Mouse (Mus musculus): Measurements from ENCODE around the gene Mroh2a. TPM values are rescaled to one million over a fixed set of nuclear protein-coding genes. Genes with fewer than 3 reads are reported as not detected.

Mroh2a gene
- polyA plus RNA-seq, 1 experiment from 2014 or later, result 1.0 TPM

- H3K4me3 ChIP-seq (ENCODE audit: low read length), result no peak overlapping the region
- 0 out of 2 replicates have a peak, but pooled peaks cover 4% of the 10 kb centered on the region for H3K4me1 ChIP-seq (replicated peaks; ENCODE audit: control insufficient read depth, insufficient read depth, low read length)
- H3K9ac ChIP-seq (ENCODE audit: low read length), result no peak overlapping the region
- whole genome bisulfite sequencing, result 59% methylated on average over 3 of the region's 3 CpGs
- no peak overlapping the region for H3K27ac ChIP-seq (ENCODE audit: low read length)
- ATAC-seq (ENCODE audit: low read depth), result no peak
- no peaks in the 10 kb centered on the region for H3K36me3 ChIP-seq (ENCODE audit: control insufficient read depth, insufficient read depth, low read length)
- H3K27me3 ChIP-seq (ENCODE audit: control insufficient read depth, insufficient read depth, low read depth, low read length), result no peaks in the 10 kb centered on the region
- peaks cover 32% of the 10 kb centered on the region for H3K9me3 ChIP-seq (ENCODE audit: control insufficient read depth, low read length)
- H3K4me2 ChIP-seq (ENCODE audit: low read depth, low read length), result no peak overlapping the region
Measured at GRCm38 (mm10) chr1:88282301-88282700, 55.5 kb downstream of the Mroh2a start.

GRCm38 (mm10) chr1:88283376-88284227 is 56.8 kb downstream of the Mroh2a start:
- Histone ChIP-seq H3K9ac (ENCODE audit: low read length) (no peak overlapping the region), H3K4me2 (ENCODE audit: low read depth, low read length) (no peak overlapping the region), H3K27ac (ENCODE audit: low read length) (no peak overlapping the region), H3K27me3 (ENCODE audit: control insufficient read depth, insufficient read depth, low read depth, low read length) (no peaks in the 10 kb centered on the region), H3K36me3 (ENCODE audit: control insufficient read depth, insufficient read depth, low read length) (no peaks in the 10 kb centered on the region), H3K4me1 (replicated peaks; ENCODE audit: control insufficient read depth, insufficient read depth, low read length) (no peaks in the 10 kb centered on the region), H3K9me3 (ENCODE audit: control insufficient read depth, low read length) (peaks cover 39% of the 10 kb centered on the region), H3K4me3 (ENCODE audit: low read length) (no peak overlapping the region)
- 76% methylated on average over 15 of the region's 15 CpGs for WGBS
- ATAC-seq (ENCODE audit: low read depth), result no peak

GRCm38 (mm10) chr1:88284228-88284945 is 57.6 kb downstream of the Mroh2a start:
- H3K9ac ChIP-seq (ENCODE audit: low read length), result no peak overlapping the region
- WGBS, result 56% methylated on average over 10 of the region's 10 CpGs
- no peak for ATAC-seq (ENCODE audit: low read depth)

GRCm38 (mm10) chr1:88284946-88285320 is 58.1 kb downstream of the Mroh2a start:
- H3K9me3 ChIP-seq (ENCODE audit: control insufficient read depth, low read length), result peaks cover 40% of the 10 kb centered on the region
- 61% methylated on average over 7 of the region's 7 CpGs for WGBS

More at GRCm38 (mm10) chr1:88284228-88284945, 57.6 kb downstream of the Mroh2a start:
- no peak overlapping the region for H3K4me3 ChIP-seq (ENCODE audit: low read length)
- no peaks in the 10 kb centered on the region for H3K27me3 ChIP-seq (ENCODE audit: control insufficient read depth, insufficient read depth, low read depth, low read length)
- peaks cover 39% of the 10 kb centered on the region for H3K9me3 ChIP-seq (ENCODE audit: control insufficient read depth, low read length)
- H3K36me3 ChIP-seq (ENCODE audit: control insufficient read depth, insufficient read depth, low read length), result no peaks in the 10 kb centered on the region
- no peak overlapping the region for H3K27ac ChIP-seq (ENCODE audit: low read length)
- no peak overlapping the region for H3K4me2 ChIP-seq (ENCODE audit: low read depth, low read length)
- no peaks in the 10 kb centered on the region for H3K4me1 ChIP-seq (replicated peaks; ENCODE audit: control insufficient read depth, insufficient read depth, low read length)

GRCm38 (mm10) chr1:88285652-88286051 is 58.9 kb downstream of the Mroh2a start:
- H3K4me2 ChIP-seq (ENCODE audit: low read depth, low read length), result no peak overlapping the region
- no peak overlapping the region for H3K9ac ChIP-seq (ENCODE audit: low read length)
- H3K27ac ChIP-seq (ENCODE audit: low read length), result no peak overlapping the region
- H3K4me3 ChIP-seq (ENCODE audit: low read length), result no peak overlapping the region
- no peaks in the 10 kb centered on the region for H3K4me1 ChIP-seq (replicated peaks; ENCODE audit: control insufficient read depth, insufficient read depth, low read length)
- no peaks in the 10 kb centered on the region for H3K36me3 ChIP-seq (ENCODE audit: control insufficient read depth, insufficient read depth, low read length)
- no peak for ATAC-seq (ENCODE audit: low read depth)
- WGBS, result 59% methylated on average over 5 of the region's 5 CpGs
- H3K27me3 ChIP-seq (ENCODE audit: control insufficient read depth, insufficient read depth, low read depth, low read length), result no peaks in the 10 kb centered on the region
- peaks cover 46% of the 10 kb centered on the region for H3K9me3 ChIP-seq (ENCODE audit: control insufficient read depth, low read length)

More at GRCm38 (mm10) chr1:88284946-88285320, 58.1 kb downstream of the Mroh2a start:
- Histone ChIP-seq H3K36me3 (ENCODE audit: control insufficient read depth, insufficient read depth, low read length) (no peaks in the 10 kb centered on the region), H3K4me2 (ENCODE audit: low read depth, low read length) (no peak overlapping the region), H3K4me3 (ENCODE audit: low read length) (no peak overlapping the region), H3K4me1 (replicated peaks; ENCODE audit: control insufficient read depth, insufficient read depth, low read length) (no peaks in the 10 kb centered on the region), H3K27me3 (ENCODE audit: control insufficient read depth, insufficient read depth, low read depth, low read length) (no peaks in the 10 kb centered on the region), H3K27ac (ENCODE audit: low read length) (no peak overlapping the region), H3K9ac (ENCODE audit: low read length) (no peak overlapping the region)
- no peak for ATAC-seq (ENCODE audit: low read depth)

- 78% methylated on average over 15 of the region's 15 CpGs for WGBS
- no peak for ATAC-seq (ENCODE audit: low read depth)
Measured at GRCm38 (mm10) chr1:88286136-88286845, 59.5 kb downstream of the Mroh2a start.

GRCm38 (mm10) chr1:88286887-88287696 is 60.3 kb downstream of the Mroh2a start:
- Histone ChIP-seq H3K4me2 (ENCODE audit: low read depth, low read length) (no peak overlapping the region), H3K9me3 (ENCODE audit: control insufficient read depth, low read length) (peaks cover 53% of the 10 kb centered on the region), H3K9ac (ENCODE audit: low read length) (no peak overlapping the region), H3K36me3 (ENCODE audit: control insufficient read depth, insufficient read depth, low read length) (no peaks in the 10 kb centered on the region), H3K27me3 (ENCODE audit: control insufficient read depth, insufficient read depth, low read depth, low read length) (no peaks in the 10 kb centered on the region), H3K4me1 (replicated peaks; ENCODE audit: control insufficient read depth, insufficient read depth, low read length) (no peaks in the 10 kb centered on the region), H3K27ac (ENCODE audit: low read length) (no peak overlapping the region), H3K4me3 (ENCODE audit: low read length) (no peak overlapping the region)
- 0 out of 2 replicates have a peak, but pooled peaks have one; percentile 5 for ATAC-seq (ENCODE audit: low read depth)
- WGBS, result 70% methylated on average over 13 of the region's 13 CpGs

More at GRCm38 (mm10) chr1:88286136-88286845, 59.5 kb downstream of the Mroh2a start:
- Histone ChIP-seq H3K36me3 (ENCODE audit: control insufficient read depth, insufficient read depth, low read length) (no peaks in the 10 kb centered on the region), H3K4me3 (ENCODE audit: low read length) (no peak overlapping the region), H3K4me1 (replicated peaks; ENCODE audit: control insufficient read depth, insufficient read depth, low read length) (no peaks in the 10 kb centered on the region), H3K9ac (ENCODE audit: low read length) (no peak overlapping the region), H3K4me2 (ENCODE audit: low read depth, low read length) (no peak overlapping the region), H3K27me3 (ENCODE audit: control insufficient read depth, insufficient read depth, low read depth, low read length) (no peaks in the 10 kb centered on the region), H3K27ac (ENCODE audit: low read length) (no peak overlapping the region), H3K9me3 (ENCODE audit: control insufficient read depth, low read length) (peaks cover 47% of the 10 kb centered on the region)

- Histone ChIP-seq H3K9ac (ENCODE audit: low read length) (no peak overlapping the region), H3K36me3 (ENCODE audit: control insufficient read depth, insufficient read depth, low read length) (no peaks in the 10 kb centered on the region), H3K4me2 (ENCODE audit: low read depth, low read length) (no peak overlapping the region), H3K27ac (ENCODE audit: low read length) (no peak overlapping the region), H3K27me3 (ENCODE audit: control insufficient read depth, insufficient read depth, low read depth, low read length) (no peaks in the 10 kb centered on the region), H3K9me3 (ENCODE audit: control insufficient read depth, low read length) (peaks cover 55% of the 10 kb centered on the region), H3K4me3 (ENCODE audit: low read length) (no peak overlapping the region), H3K4me1 (replicated peaks; ENCODE audit: control insufficient read depth, insufficient read depth, low read length) (no peaks in the 10 kb centered on the region)
- no peak for ATAC-seq (ENCODE audit: low read depth)
- 33% methylated on average over 5 of the region's 5 CpGs for WGBS
Measured at GRCm38 (mm10) chr1:88287697-88287980, 60.9 kb downstream of the Mroh2a start.
